Mouse (Mus musculus) adipocyte (in vitro differentiated cells): Measurements from ENCODE around the gene Evx2.
A peak's percentile ranks its signal among the peaks of the same experiment; 100 is the strongest.

Experiments
- DNase-seq: peaks from one replicate; pipeline ENCODE4 v3.0.0-alpha.2; 2016; ENCODE audit warnings: low spot score

The Evx2 gene

DNA sequence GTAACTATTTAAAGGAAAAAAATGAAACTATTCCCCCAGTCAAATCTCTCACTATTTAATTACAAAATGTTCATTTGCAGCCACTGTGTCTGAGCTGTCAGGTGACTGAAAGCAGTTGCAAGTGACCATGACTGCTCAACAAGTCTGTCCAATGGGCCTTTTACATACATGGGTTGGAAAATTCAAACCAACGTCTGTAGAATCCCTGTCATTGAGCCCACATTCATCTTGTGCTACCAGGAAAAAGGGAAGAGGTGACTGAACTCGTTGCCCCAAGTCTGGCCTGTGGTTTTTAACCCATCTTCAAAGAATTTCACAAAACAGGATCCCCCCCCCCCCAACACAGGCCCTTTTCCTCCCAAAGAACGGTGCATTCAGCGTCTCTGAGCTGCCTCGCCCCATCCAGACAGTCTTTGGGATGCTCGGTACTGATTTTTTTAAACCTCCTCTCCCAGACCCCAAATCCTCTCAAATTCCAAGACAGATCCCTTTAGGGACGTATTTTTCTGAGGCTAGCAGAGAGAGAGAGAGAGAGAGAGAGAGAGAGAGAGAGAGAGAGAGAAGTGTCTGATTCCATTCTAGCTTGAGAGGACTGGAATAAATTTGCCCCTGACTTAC lies 36.6 kb upstream of the Evx2 start:
- DNase-seq = no peak

DNA sequence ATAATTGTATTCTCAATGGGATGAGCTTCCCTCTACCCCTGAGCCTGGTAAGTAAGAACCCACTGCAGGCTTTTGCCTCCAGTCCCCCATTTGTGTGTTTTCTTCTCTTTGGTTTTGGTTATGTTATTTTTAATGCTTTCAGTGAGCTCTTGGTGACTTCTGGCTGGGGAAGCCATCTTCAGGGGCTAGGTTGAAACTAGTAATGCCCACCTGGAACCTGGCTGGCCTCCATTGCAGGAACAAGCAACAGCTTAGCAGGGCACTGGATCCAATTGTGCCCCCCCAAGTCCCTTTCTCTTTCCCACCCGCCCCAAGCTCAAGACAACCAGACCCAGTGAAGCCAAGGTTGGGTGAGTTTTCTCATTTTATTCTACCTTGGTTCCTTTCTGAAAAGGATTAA lies 36.0 kb upstream of the Evx2 start:
- no peak for DNase-seq

DNA sequence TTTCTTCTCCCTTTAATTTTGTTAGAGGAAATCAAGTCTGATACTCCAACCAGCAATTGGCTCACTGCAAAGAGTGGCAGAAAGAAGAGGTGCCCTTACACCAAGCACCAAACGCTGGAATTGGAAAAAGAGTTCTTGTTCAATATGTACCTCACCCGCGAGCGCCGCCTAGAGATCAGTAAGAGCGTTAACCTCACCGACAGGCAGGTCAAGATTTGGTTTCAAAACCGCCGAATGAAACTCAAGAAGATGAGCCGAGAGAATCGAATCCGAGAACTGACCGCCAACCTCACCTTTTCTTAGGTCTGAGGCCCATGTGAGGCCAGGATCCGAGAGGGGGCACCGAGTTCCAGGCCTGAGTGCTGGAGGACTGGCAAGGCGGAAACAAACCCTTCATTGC lies 34.7 kb upstream of the Evx2 start:
- no peak for DNase-seq

DNA sequence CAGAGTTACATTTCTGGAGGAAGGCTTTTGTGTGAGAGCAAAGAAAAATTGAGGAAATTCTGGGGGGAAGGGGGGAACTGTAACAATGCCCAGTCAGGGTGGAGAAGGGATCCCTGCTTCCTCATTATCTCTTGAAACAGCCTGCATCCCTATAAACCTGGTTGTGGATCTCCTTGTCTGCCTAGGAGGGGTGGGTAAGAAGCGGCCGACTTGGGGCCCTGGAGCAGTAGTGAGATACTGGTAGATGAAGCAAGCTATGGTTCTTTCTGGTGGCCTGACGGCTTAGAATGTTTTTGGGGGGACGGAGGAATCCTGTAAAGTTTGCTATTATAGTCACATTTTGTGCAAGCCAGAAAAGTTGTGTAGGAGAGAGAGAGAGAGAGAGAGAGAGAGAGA lies 34.1 kb upstream of the Evx2 start:
- no peak for DNase-seq

DNA sequence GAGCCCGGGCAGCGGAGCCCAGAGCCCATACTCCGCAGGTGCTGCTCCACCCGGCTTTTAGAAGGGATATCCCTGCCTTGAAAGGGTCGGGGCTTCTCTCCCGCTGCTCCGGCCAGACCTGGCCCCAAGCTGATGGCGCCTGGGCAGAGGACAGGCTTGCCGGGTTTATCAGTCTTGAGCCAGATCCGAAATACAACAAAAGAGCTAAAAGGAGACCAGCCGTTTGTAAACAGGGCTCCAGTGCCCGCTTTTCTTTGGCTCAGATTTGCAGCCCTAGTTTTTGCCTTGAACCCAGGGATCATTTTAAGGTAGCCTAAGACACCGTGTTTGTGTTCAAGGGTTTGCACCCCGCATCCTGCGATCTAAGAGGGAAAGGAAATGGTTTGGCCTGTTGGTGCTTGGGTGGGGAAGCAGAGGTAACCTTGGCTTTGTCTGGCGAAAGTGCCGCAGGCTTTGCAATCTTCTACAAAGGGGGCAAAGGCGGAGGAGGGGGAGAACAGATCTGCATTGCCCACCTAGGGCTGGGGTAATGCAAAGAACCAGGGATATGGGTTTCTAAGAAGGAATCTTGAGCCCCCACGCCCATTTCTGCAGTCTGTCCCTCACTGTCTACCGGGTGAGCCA lies 33.6 kb upstream of the Evx2 start:
- DNase-seq = no peak

DNA sequence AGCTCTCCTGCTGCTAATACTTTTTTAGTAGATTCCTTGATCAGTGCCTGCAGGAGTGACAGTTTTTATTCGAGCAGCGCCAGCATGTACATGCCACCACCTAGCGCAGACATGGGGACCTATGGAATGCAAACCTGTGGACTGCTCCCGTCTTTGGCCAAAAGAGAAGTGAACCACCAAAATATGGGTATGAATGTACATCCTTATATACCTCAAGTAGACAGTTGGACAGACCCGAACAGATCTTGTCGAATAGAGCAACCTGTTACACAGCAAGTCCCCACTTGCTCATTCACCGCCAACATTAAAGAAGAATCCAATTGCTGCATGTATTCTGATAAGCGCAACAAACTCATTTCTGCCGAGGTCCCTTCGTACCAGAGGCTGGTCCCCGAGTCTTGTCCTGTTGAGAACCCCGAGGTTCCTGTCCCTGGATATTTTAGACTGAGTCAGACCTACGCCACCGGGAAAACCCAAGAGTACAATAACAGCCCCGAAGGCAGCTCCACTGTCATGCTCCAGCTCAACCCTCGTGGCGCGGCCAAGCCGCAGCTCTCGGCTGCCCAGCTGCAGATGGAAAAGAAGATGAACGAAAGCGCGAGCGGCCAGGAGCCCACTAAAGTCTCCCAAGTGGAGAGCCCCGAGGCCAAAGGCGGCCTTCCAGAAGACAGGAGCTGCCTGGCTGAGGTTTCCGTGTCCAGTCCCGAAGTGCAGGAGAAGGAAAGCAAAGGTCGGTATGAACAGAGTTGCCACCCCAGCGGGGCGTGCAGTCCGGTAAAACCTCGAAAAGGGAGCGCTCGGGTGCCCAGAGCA lies 32.8 kb upstream of the Evx2 start:
- no peak for DNase-seq

DNA sequence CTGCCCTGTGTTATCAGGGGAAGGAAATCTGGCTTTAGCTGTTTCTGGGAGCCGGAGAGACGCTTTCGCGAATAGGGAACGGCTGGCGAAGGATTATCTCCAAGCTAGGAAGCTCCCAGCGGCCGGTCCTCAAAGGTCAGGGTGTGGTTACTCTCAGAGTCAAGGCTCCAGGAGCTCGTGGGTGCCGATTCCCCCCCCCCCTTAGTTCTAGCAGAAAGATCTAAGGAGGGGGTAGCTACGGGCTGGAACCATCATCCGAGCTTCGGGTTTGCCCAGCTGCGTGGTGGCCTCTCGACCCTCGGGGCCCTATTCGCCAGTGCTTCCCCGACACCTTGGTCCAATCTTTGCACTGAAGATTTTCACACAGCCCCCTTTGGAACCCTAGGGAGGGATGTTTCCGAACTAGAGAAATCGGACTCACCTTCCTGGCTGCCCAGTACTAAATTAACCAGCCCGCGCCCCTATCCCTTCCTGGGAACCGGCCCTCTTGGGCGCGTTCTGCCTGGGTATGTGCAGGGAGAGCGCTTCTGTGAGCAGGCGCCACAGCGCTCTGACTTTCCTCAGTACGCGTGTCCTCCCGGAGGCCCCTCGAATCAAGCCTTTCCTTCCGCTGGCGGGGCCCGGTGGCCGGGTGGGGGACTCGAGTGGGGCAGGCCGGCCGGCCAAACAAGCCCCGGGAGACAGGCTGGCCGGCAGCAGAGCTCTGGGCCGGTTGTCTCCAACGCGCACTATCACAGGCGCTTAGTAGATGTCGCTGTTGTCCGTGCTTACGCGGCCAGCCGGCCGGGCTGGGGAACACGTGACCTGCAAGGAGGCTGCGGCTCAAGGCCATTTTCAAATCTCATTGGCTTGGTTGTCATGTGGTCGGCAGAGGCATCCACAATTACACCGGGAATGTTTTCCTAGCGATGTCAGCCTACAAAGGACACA lies 31.9 kb upstream of the Evx2 start, which contains the start of gene Hoxd10:
TSS of gene Hoxd10 (plus strand) at position 903 of the 930 bp plus-strand sequence.
- DNase-seq = peak; percentile 55

DNA sequence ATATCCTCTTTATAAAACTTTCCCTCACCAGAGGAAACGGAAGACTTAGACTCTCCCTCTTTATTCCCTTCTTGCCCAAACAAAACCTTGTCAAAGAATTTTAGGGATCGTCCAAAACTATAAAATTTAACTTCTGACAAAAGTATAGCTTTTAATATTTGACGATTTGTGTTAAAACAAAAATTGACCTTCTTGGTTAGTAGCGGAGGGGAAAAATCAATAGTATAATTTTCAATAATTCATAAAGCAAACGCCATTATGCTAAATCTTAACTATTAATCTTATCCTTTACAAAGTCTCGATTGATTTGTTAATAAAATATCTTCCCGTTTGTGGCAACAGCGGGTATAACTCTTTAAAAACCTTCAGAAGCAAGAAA lies 31.0 kb upstream of the Evx2 start:
- DNase-seq = no peak

DNA sequence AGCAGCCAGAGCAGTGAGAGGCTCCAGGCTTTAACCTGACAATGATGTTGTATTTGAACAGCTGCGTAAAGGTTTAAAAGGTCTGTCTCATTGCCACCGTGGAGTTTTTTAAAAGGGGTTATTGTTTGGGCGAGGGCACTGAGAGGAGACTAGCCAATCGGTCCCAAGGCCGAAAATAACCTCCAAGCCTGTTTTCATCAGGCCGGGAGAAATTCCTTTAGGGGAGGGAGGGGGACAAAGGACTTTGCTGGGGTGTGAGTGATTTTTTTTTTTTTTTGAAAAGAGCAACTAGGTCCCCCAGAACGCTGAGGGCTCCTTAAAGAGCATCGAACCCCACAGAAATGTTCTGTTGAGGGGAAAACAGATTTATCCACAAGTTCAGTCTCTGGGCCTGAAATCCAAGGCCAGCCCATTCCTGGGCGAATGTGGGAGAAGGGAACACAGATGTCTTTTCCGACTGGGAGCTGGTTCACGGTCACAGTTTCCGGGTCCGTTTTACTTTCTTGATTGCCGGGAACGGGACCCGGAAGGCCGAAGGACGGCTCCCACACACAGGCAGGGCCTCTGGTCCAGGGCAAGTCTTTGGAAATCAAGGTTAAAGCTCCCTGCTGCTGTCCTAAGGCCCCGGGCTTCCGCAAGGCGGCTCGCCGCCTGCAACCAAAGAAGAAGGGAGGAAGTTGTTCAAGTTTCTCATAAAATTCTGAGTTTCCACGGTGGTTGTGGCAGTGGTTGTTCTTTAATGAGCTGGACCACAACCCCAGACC lies 30.4 kb upstream of the Evx2 start:
- no peak for DNase-seq

DNA sequence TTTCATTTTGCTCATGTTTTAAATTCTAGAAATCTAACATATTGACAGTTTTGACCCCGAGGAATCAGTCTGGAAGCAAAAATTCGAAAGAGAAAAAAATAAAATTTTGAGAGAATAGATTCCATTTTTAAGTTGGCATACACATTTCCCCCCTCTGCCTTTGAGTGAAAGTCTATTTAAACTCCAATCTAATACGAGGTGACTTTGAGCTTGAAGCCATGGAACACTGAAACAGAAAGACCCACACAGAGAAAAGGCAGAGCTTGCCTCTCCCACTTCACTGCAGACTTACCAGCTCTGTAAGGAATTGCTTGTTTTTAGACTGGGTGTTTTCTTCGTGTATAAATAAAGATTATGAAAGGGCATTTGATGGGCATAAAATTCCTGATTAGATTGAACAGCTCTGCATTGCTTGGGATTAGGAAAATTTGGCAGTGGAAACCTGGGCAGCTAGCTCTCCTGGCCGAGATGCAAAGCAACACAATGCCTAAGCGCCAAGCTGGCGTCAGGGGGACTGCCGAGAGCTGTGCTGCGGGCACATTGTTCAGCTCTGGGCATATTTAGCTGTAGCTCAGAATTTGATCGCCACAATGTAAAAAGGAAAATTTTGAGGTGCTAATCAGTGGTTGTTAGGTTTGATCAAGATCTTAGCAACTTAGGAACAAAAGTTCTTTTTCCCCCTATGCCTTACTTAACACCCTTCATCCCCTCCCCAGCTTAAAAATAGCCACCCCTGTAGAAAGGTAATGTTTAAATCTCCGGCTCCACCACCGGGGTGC lies 29.6 kb upstream of the Evx2 start:
- DNase-seq = no peak

DNA sequence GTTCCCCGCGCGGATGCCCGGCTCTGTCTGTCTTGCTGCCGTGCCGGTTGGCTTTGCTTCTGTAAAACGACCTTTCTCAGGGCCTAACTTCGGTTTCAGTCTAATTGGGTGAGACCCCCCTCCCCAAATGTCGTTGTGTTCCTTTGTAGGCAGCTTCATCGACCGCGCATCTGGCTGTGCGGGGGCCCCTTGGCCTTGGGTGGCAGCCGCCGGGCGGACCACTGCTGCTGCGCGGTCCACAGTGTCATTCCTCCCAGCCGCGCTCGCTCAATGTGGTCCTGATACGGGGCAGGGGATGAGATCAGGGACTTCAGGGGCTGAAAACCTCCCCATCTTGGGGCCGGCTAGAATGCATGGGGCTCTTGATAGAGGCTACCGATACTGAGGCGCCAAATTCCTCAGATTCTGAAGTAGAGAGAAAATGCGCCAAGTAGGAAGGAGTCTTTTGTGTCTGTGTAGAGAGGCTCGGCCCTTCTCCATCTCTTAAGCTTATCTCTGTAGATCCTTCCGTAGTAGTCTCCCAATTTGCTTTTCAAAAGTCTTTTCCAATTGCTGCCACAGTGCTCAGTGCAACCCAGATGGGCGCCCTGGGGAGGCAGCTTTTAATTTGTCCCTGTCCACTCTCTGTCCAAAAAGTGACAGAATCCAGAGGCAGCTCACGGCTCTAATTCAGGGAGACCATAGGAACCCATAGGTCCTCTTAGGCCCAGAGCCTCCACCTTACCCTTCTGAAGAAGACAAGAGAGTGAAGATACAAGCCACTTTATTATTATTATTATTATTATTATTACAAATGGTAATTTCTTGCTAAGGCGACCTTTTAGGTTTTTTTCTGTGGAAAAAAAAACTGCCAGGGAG lies 28.6 kb upstream of the Evx2 start:
- DNase-seq = no peak

DNA sequence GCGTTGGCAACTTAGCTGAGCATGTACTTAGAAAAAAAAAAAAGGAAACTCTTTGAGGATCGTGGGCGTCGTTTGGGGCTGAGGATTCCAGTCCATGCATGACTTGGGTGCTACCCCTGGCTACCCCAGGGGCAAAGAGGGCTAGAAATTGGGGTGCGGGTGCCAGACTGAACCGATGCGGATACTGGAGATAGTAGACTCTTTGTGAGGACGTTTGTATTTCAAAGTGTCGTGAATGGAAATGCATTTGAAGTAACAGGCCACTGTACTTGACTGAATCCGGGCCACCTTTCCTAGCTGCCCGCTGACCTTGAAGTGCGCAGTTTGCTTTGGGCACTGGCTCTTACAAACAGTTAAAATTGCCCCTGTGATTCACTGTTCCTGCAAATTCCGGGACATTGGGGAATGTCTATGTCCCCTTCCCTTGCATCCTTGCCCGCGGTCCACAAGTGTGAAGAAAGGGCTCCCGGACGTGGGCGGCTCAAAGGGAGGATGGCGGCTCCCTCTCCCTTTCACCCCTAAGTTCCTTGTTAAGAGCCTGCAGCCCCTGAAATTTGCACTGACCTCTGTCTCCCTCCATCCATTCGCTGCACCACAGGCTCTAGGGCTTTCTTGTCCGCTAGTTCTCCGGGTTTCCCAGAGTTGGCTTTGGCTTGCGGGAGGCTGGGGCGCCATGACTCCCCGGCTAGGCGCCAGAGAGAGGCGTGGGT lies 27.8 kb upstream of the Evx2 start:
- DNase-seq = no peak

DNA sequence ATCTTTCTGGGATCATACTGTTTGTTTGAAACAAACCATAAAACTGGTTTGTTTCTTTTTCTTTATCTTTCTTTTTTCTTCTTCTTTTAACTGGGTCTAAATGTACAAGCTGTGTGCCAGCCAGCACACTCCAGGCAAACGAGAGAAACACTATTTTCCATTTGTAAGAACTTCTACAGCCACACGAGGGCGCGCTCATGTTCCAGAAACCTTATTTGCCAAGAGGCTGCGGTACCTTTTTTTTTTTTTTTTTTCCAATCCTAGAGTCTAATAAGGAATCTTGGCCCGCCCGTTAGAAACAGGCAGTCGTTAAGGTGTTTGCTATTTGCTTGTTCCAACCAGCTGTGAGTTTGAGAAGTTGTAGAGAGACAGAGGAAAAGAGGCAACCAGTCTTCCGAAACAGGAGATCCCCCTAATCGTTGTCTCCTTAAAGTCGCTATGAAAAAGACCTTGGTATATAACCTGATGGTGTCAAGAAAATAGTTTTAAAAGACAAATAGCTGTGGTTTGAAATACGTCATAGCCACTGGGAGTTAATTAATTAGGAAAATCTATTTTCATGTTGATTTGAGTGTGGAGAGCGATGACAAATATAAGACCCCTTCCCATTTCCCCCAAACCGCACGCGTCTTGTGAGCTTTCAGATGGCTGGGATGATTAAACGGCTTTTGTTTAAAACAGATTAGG lies 27.1 kb upstream of the Evx2 start:
- peak; percentile 82 for DNase-seq

DNA sequence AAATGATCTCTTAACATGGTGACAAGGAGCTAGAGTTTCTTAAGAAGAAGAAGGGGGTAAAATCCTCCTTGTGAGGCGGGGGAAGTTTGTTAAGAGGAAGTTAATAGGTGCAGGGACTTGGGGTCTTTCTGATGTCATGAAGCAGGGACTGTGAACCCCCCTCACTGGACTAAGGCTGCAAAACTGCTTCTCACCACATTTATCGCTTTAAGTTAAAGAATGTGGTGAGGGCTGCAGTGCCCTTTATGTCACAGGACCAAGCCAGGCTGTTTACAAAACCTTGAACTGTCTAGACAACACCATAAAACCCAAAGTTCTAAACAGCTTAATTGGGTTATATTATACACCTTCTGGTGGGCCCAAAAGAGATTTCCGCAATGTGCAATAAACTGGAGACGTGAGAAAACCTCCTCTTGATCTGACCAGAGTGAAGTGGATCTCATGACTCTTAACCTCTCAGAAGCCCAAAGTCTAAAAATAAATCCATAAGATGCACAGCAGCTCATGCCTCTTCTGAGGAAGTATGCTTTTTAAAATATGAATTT lies 25.8 kb upstream of the Evx2 start:
- DNase-seq = no peak

DNA sequence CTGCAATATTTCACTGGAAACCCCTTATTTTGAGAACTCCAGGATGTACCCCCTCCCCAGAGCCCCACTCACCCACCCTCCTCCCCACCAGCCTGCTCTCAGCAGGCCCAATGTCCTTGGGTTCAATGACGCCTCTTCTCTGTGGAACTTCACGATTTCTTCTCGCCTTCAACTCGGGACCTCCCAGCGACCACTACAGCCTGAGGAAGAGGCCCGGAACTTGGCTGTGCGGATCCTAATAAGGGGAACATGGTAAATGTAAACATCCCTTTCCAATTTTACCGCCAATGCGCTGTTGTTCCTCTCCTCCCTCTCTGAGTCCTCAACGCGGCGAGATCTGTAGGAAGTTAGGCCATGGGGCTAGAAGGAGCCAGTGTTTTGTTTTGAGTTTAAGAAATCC lies 24.7 kb upstream of the Evx2 start:
- DNase-seq = no peak

DNA sequence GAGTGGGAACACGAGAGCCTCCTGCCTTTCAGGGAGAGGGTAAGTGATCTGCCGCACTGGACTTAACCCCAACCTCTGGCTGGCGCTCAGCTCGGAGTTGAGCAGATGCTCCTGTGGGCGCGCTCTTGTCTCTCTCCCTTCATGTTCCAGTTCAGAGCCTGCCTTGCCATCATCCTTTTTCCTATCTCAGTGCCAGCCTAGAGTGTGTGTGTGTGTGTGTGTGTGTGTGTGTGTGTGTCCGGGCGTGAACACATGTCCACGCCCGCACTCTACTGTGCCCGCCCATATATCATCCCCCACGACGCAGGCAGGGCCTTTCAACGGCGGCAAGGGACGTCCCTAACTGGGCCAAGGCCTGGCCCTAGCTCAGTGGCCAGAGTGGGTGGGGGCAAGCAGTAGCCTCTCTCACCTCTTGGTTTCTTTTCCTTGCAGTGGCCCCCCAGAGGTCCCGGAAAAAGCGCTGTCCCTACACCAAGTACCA lies 24.2 kb upstream of the Evx2 start:
- DNase-seq = no peak

DNA sequence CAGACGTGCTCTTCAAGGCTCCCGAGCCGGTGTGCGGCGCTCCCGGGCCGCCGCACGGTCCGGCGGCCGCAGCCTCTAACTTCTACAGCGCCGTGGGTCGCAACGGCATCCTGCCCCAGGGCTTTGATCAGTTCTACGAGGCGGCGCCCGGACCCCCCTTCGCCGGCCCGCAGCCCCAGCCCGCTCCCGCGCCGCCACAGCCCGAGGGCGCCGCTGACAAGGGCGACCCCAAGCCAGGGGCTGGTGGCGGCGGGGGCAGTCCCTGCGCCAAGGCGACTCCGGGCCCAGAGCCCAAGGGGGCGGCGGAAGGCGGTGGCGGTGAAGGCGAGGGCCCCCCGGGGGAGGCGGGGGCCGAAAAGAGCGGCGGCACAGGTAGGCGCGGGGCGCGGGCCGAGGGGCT lies 23.4 kb upstream of the Evx2 start:
- DNase-seq = no peak
